21 mouse cellular contexts compared by ENCODE assay signal in genomic region chr17:45821356-45821755, GRCm38 (mm10).
A peak's percentile ranks its signal among the peaks of the same experiment; 100 is the strongest.
DNase-seq lines count a peak whose midpoint lies in the region; ATAC-seq and TF ChIP-seq lines count a peak whose summit lies in the region.
"Had no signal": no experiment of that assay in that cellular context is flagged by ENCODE, and none has a peak within 500 bp of the region (broad histone marks: within the 10 kb centered on the region; RNA-seq: fewer than 3 reads in every experiment).

No protein-coding gene starts in this region.

- H3K27me3 ChIP-seq in stomach, postnatal 0 days (ENCODE audit: control insufficient read depth, insufficient read depth, low read length) = no peaks in the 10 kb centered on the region
- H3K27me3 ChIP-seq in heart, embryonic 10.5 days (ENCODE audit: insufficient read depth, poor library complexity, severe bottlenecking) = peaks cover 46% of the 10 kb centered on the region
- H3K27me3 ChIP-seq: embryonic facial prominence, embryonic 15.5 days; forebrain, embryonic 15.5 days; hindbrain, embryonic 15.5 days; Patski had no signal

- H3K9ac ChIP-seq in stomach, postnatal 0 days (ENCODE audit: low read length) = no peak overlapping the region
- H3K9ac ChIP-seq: embryonic facial prominence, embryonic 15.5 days; forebrain, embryonic 15.5 days; heart, embryonic 13.5 days; hindbrain, embryonic 15.5 days had no signal

- H3K4me1 ChIP-seq in stomach, postnatal 0 days (replicated peaks; ENCODE audit: control insufficient read depth, insufficient read depth) = no peaks in the 10 kb centered on the region
- peaks cover 15% of the 10 kb centered on the region for H3K4me1 ChIP-seq in heart, embryonic 10.5 days

- peak; percentile 21 for DNase-seq in lung, postnatal 10 days
- no peak for DNase-seq in lung, postnatal 36 days
- DNase-seq in ES-CJ7 (ENCODE audit: low read depth, low spot score) = peak; percentile 60
- DNase-seq in stomach, postnatal 0 days (ENCODE audit: low spot score) = no peak
- no peak for DNase-seq in spleen, postnatal 14 days (ENCODE audit: low spot score in 2 of 2)
- no peak for DNase-seq in heart, embryonic 10.5 days (ENCODE audit: low spot score)
- DNase-seq in right cerebral cortex, postnatal 4 days = no peak
- DNase-seq: adrenal gland, adult 8-10 months; cerebellum, adult 11 months; cerebellum, adult 8-10 months; cerebellum, postnatal 14 days; embryo, embryonic 11 days; gastrocnemius, postnatal 25 days; heart, postnatal 36 days had no signal

- H3K36me3 ChIP-seq in stomach, postnatal 0 days (ENCODE audit: control insufficient read depth, insufficient read depth, low read length) = no peaks in the 10 kb centered on the region
- no peaks in the 10 kb centered on the region for H3K36me3 ChIP-seq in heart, embryonic 10.5 days
- H3K36me3 ChIP-seq: embryonic facial prominence, embryonic 15.5 days; forebrain, embryonic 10.5 days; forebrain, embryonic 15.5 days; heart, embryonic 13.5 days; hindbrain, embryonic 15.5 days had no signal

- no peak for ATAC-seq in stomach, postnatal 0 days (ENCODE audit: low FRiP score, low TSS enrichment)
- ATAC-seq: forebrain, embryonic 15.5 days; Patski had no signal

- H3K4me3 ChIP-seq in stomach, postnatal 0 days (ENCODE audit: low read depth, low read length) = no peak overlapping the region
- no peak overlapping the region for H3K4me3 ChIP-seq in heart, embryonic 10.5 days
- H3K4me3 ChIP-seq: embryonic facial prominence, embryonic 15.5 days; erythroblast, embryonic 14.5 days; forebrain, embryonic 10.5 days; forebrain, embryonic 15.5 days; heart, embryonic 13.5 days; hindbrain, embryonic 15.5 days had no signal

- no peak for TF ChIP-seq EP300 in stomach, postnatal 0 days (optimal IDR thresholded peaks at IDR 0.05)

- no peak overlapping the region for H3K4me2 ChIP-seq in stomach, postnatal 0 days (replicated peaks; ENCODE audit: low read depth)
- H3K4me2 ChIP-seq: embryonic facial prominence, embryonic 15.5 days; forebrain, embryonic 15.5 days; heart, embryonic 13.5 days; hindbrain, embryonic 15.5 days had no signal

- no peaks in the 10 kb centered on the region for H3K9me3 ChIP-seq in stomach, postnatal 0 days (ENCODE audit: control insufficient read depth, low read length)
- no peaks in the 10 kb centered on the region for H3K9me3 ChIP-seq in heart, embryonic 10.5 days
- H3K9me3 ChIP-seq: embryonic facial prominence, embryonic 15.5 days; forebrain, embryonic 10.5 days; forebrain, embryonic 15.5 days; heart, embryonic 13.5 days; hindbrain, embryonic 15.5 days had no signal

- 87% methylated on average over 7 of the region's 7 CpGs for WGBS in stomach, postnatal 0 days
- WGBS in heart, embryonic 10.5 days = 89% methylated on average over 7 of the region's 7 CpGs

- TF ChIP-seq CTCF in stomach, postnatal 0 days (IDR thresholded peaks at IDR 0.05; ENCODE audit: low read depth) = peak; percentile 25; the same call in 1 of the 2 replicates

- no peak overlapping the region for H3K27ac ChIP-seq in stomach, postnatal 0 days (replicated peaks)
- no peak overlapping the region for H3K27ac ChIP-seq in heart, embryonic 10.5 days
- H3K27ac ChIP-seq: forebrain, embryonic 10.5 days; forebrain, embryonic 15.5 days; heart, embryonic 13.5 days; hindbrain, embryonic 15.5 days had no signal

Comparison
In these comparisons a context has a peak if more than half of its experiments do, and no peak if none do; other contexts are left out.
1. DNase-seq: peak in lung, postnatal 10 days (single experiment) and ES-CJ7 (single experiment); none in lung, postnatal 36 days (single experiment), stomach, postnatal 0 days (single experiment), spleen, postnatal 14 days (0 of 2), heart, embryonic 10.5 days (single experiment) and right cerebral cortex, postnatal 4 days (single experiment).